Mouse (Mus musculus) spleen, postnatal 10 days (tissue): ENCODE results near the gene Psmb5.

Source experiments
- DNase-seq, 2 experiments: peaks; one replicate each; pipeline ENCODE4 v3.0.0; 2021 to 2022; ENCODE audit warnings: low spot score in 2 of 2

Gene Psmb5

DNA sequence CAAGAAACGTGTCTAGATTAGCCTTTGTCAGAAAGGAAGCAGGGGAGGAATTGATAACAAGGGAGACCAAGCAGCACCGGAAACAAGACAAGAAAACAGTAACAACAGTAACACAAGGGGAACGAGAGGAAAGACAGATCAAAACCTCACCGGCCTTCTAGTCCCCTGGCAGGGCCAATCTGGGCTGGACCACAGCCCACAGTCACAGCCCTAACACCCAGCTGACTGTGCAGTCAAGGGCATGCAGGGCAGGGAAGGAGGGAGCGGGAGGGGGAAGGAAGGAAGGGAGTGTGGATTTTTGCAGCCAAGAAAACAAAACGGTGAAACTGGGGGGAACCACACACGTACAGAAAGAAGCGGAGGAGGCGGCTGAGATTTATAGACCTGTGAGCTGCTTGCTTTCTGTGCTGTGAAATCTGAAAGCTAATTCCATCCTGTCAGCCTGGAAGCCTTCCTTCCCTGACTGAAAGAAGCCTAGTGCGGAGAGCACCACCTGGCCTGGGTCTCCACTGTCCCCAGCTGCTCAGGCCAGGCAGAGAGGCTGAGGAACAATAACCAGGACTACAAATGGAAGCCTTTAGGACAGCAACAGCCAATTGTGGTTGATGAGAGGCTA, 25.4 kb downstream of the Psmb5 start:
- no peak for DNase-seq

- no peak for DNase-seq
Observed at GRCm38 (mm10) chr14:54591056-54591455, 26.8 kb downstream of the Psmb5 start.

DNA sequence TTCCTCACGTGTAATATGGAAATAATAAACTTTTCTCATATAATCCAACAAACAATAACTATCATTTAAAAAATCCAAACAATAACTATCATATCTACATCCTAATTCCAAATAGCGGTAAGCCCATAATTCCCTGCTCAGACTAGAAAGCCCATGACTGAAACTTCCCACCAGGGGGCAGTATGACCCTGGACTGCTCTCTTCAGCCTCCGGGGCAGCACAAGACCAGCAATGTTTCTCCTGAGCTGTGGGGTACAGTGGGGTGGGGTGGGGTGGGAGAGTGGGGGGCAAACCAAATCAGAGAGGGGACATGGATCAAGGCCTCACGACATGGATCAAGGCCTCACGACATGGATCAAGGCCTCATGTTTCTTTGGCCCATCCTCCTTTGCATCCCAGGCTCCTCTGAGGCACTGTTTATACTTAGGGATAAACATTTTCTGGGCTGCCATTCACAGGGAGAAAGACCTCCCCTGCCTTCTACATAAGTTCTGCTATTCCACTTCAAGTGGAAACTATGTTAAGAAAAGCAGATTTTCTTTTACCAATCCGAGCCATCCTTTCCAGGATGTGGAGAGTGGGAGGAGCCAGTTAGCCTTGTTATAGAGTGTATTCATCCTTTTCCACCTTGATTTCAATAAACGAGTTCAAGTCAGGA, 34.0 kb downstream of the Psmb5 start:
- peak; percentile 45 to 76 for DNase-seq

DNA sequence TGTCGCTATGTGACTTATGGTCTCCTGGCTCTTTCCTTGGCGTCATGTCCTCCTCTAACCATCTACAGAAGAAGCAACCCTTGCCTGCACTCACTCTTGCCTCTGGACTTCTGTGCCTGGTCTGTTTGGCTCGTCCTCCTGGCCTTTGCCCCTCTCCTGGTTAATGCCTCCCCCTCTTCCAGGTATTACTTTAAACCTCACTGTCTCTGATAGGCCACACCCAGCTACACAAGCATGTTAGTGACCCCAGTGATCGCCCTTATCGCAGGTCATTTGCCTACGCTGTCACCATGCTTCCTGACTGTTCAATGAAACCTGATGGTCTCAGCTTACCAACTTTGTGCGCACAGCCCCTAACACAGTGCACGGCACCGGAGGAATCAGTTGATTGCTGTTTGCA, 35.3 kb downstream of the Psmb5 start:
- DNase-seq: no peak

DNA sequence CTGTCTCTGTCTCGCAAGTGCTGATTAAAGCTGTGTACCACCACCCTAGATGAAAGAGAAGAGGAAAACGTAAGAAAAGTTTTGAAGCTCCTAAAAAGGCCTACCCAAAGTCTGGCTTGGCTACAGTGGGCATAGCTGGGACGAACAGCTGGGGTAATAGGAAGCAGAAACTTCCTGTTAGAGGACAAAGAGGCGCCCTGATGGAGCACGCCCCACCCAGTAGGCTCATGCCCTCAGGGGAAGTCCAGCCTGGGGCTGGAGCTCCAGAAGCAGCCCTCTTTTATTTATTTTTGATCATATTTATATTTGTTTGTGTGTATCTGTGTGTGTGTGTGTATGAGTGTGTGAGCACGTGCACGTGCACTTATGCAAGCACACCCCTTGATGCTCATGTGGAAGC, 38.2 kb downstream of the Psmb5 start:
- no peak for DNase-seq

DNA sequence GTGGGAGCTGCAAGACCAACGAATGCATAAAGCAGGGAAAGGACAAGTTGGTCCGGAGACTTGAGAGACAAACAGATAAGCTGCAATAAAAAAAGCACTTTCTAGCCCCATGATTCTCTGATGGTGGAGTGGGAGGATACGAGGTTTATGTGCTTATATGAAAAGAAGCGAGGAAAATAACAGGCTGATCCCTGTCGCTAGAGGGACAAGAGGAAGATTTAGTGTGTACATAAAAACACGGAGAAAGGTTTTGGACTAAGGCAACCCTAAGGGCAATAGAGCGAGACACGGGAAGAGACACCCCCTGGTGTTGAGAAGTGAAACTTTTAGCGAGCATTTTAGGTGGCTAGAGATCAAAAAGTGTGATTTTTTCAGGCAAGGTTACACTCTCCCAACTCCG, 39.8 kb downstream of the Psmb5 start:
- DNase-seq: peak in 1 of 2 experiments; percentile 45

DNA sequence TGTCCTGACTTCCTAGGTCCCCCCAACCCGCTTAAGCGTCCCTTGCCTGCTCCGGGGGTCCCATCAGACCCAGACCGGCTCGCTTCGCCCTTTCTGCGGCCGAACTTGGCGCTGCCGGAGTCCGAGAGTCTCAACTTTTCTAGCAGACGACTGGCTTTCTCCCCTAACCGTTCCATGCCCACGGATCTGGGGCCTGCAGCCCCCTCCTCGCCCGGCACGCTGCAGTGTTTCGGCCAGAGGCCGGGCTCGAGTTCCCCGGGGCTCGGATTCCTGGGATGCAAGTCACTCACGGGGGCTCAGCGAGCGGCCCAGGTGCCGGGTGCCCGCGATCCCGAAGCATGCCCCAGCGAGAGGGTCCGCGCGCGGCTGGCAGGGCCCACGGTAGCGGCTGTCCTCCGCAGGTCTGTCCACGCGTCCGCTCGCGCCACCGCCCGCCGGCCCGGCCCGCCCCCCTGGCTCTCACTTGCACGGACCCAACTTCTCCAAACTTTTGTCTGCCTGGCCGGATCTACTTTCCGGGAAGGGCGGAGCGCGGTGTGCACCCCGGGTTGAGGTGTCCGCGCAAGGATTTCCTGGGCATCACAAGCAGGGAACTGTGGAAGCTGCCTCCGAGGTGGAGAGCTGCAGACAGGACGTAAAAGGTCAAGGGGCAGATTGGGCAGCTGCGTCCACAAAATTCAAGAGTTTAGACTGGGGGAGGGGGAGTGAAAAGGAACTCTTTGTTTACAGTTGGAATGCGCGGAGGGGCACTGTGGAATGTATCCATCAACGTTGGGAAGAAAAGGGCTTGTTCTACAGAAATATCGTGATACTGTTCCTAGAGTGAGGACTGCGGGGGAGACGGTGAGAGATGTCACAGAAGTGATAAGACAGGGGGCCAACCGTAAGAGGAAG, 40.5 kb downstream of the Psmb5 start, which contains the start of gene Ajuba:
TSS of gene Ajuba (minus strand) at position 470 of the 894 bp plus-strand sequence.
- DNase-seq: peak; percentile 36 to 58

- peak; percentile 31 to 35 for DNase-seq
Observed at GRCm38 (mm10) chr14:54576241-54577088, 41.4 kb downstream of the Psmb5 start.

- peak in 1 of 2 experiments; percentile 30 for DNase-seq
Observed at GRCm38 (mm10) chr14:54575631-54576030, 42.2 kb downstream of the Psmb5 start.

GRCm38 (mm10) chr14:54575031-54575430, 42.8 kb downstream of the Psmb5 start:
- DNase-seq: no peak

- no peak for DNase-seq
Observed at GRCm38 (mm10) chr14:54574253-54574652, 43.6 kb downstream of the Psmb5 start.

GRCm38 (mm10) chr14:54572790-54573736, 44.8 kb downstream of the Psmb5 start:
- DNase-seq: no peak

DNA sequence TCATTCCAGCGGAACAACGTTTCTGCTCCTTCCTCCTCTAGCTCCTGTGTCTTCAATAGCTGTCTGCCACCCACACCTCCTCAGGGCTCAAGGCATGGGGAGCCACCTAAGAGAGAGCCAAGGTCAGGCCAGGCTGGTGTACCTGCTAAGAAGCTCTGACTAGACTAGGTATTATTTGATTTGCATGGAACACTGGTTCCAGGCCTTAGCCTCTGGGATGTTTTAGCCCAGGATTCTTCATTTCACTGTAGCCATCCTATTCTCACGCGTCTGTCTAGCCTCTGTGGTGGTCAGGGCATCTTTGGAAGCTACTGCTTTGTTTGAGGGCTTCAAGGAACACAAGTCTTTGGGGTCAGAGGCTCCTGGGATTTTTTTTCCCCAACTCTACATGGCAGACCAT, 45.7 kb downstream of the Psmb5 start:
- DNase-seq: no peak

DNA sequence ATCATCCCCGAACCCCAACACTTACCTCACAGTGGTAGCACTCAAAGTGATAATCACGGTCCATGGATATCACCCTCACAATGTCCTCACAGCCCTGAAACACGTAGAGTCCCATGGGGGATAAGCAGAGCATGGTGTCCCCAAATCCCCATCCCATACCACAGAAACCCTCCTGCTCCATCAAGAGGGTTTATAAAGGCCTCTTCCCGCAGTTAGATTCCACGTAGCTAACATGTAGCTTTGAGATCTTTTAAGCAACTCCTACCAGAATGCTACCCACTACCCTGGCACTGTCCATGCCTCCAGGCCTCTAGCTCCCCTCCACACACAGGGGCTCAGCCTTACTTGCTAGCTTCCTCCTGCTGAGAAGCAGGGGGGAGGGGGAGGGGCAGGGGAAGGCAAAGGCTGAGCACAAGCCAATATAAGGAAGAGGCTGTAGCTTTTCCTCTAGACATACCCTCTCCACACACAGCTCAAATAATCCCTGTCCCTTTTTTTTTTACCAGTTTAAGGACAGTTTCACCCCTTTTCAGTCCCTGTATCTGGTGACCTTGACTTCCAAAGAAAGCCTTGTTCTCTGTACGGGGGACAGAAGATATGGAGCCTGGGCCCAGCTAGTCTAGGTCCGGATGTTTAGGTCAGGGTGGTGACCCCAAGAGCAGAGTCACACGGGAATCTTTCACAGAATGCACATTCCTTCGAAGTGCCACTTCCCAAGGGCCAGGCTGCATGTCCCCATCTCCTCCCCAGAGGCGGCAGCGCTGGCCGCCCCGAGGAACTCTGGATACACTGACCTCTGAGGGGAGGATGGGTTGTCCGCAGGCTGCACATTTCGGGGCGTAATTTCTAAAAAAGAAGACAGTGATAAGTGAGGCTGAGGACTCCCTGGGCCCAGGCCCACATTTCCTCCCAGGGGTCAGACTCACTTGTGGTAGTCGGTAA, 48.1 kb downstream of the Psmb5 start:
- no peak for DNase-seq

GRCm38 (mm10) chr14:54568694-54569414, 49.0 kb downstream of the Psmb5 start:
- peak; percentile 60 to 80 for DNase-seq
